14 mouse cellular contexts compared by ENCODE assay signal in the genomic region with DNA sequence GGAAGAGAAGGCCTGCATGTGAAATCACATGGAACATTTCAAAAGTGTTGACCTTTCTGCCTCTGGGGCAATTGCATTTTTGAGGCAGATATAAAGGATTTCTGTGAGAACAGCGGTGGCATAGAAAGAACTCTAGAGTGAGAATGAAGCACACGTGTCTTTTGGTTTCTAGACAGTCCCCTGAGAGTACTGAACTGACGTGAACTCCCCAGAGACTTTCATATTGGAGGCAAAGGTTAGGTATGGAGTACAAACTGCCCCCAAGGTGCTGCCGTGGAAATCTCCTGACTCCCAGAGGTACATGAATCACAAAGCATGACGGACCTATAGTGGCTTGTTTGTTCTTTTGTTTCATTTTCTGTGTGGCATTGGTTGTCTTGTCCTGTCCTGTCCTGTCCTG.
"Had no signal": no experiment of that assay in that cellular context is flagged by ENCODE, and none has a peak within 500 bp of the region (broad histone marks: within the 10 kb centered on the region; RNA-seq: fewer than 3 reads in every experiment).

No protein-coding gene starts in this region.

- H3K27me3 ChIP-seq: kidney, embryonic 15.5 days; midbrain, embryonic 13.5 days had no signal

- H3K9me3 ChIP-seq: kidney, embryonic 15.5 days; limb, embryonic 10.5 days; liver, embryonic 12.5 days; midbrain, embryonic 13.5 days had no signal

- H3K4me3 ChIP-seq: kidney, embryonic 15.5 days; left cerebral cortex, adult 2 months; limb, embryonic 10.5 days; liver, embryonic 12.5 days; midbrain, embryonic 13.5 days had no signal

- H3K4me2 ChIP-seq: kidney, embryonic 15.5 days; liver, embryonic 12.5 days; midbrain, embryonic 13.5 days had no signal

- H3K36me3 ChIP-seq: kidney, embryonic 15.5 days; limb, embryonic 10.5 days; liver, embryonic 12.5 days; midbrain, embryonic 13.5 days had no signal

- H3K27ac ChIP-seq: kidney, embryonic 15.5 days; left cerebral cortex, adult 2 months; limb, embryonic 10.5 days; liver, embryonic 12.5 days; midbrain, embryonic 13.5 days had no signal

- DNase-seq: kidney, adult 2 months; kidney, postnatal 14 days; lung, adult 2 months; lung, postnatal 36 days; right cerebral cortex, adult 18-20 months; right cerebral cortex, postnatal 25 days; thymus, adult 2 months; thymus, postnatal 25 days had no signal

- ATAC-seq: liver, embryonic 12.5 days; lung, postnatal 0 days; midbrain, embryonic 13.5 days had no signal

- H3K4me1 ChIP-seq: kidney, embryonic 15.5 days; limb, embryonic 10.5 days; midbrain, embryonic 13.5 days had no signal

- H3K9ac ChIP-seq: kidney, embryonic 15.5 days; liver, embryonic 12.5 days; midbrain, embryonic 13.5 days had no signal
